Mouse (Mus musculus): ENCODE data around the gene Slc11a1.

Gene Slc11a1

GRCm38 (mm10) chr1:74353453-74354229 is 21.4 kb upstream of the Slc11a1 start:
- no peak for DNase-seq

- DNase-seq: no peak
Observed at GRCm38 (mm10) chr1:74357531-74357930, 17.5 kb upstream of the Slc11a1 start.

DNA sequence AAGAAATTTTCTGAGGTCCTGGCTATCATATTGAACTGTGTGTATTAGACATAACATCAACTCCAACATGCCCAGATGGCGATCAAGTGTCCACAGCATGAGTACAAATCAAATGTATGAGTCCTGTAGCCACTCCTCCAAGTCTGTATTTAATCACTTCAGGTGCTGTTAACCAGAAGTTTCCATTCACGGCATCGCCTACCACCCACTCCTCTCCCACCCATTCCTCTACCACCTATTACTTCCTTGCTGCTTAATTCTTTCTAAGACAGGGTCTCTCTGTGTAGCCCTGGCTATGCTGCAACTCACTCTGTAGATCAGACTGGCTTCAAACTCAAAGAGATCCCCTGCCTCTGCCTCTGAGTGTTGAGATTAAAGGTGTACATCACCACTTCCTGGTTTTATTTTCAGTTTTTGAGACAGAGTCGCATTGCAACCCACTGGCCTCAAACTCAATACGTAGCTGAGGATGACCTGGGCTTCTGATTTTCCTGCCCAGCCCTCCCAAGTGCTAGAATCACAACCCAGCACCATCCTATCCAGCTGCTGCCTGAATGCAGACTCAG is 15.0 kb upstream of the Slc11a1 start:
- DNase-seq: no peak

GRCm38 (mm10) chr1:74361812-74362211 is 13.2 kb upstream of the Slc11a1 start, which contains the start of gene Catip:
Gene Catip, plus strand, starts transcription at chr1:74362108.
- DNase-seq: peak; percentile 76 to 83

GRCm38 (mm10) chr1:74362325-74363229 is 12.4 kb upstream of the Slc11a1 start:
- DNase-seq: peak in 1 of 2 experiments; percentile 18

GRCm38 (mm10) chr1:74363437-74363836 is 11.6 kb upstream of the Slc11a1 start:
- no peak for DNase-seq

DNA sequence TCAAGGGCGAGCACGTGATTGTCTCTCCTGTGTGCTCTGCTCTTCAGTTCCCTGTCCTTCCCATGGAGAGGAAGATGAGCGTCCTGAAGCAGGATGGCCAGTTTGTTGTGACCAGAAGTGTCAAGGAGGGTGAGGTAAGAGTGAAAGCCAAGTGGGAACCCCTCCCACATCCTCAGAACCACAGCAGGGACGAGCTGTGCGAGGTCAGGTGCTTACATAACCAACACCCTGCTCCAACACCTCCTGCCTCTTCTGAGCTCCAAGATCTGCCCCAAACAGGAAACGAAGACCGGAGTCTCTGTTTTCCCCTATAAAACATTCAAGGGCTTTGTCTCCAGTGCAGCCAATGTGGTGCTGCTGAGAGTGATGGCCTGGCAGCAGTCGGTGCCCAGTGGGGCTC is 10.7 kb upstream of the Slc11a1 start:
- DNase-seq: no peak

- peak; percentile 68 to 81 for DNase-seq
Observed at GRCm38 (mm10) chr1:74367886-74368645, 6.9 kb upstream of the Slc11a1 start.

DNA sequence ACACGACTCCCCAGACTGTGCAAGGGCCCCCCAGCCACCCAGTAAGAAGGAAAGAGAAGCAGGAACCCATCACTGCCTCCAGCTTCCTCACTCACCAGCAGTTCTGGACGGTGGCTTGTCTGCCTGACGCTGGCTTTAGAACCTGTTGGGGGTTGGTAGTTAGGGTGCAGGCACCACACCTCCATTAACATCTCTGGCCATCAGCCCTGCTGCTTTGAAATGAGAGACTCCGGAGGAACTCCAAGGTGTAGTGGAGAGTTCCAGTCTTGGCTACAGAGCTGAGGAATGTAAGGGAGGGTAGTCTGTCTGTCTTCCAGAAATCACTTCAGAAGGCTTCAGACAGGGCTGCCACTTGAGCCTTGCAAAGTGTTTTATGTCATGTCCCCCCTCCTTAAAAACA is 5.0 kb upstream of the Slc11a1 start:
- DNase-seq: no peak

GRCm38 (mm10) chr1:74373372-74373771 is 1.6 kb upstream of the Slc11a1 start:
- no peak for DNase-seq

- DNase-seq: no peak
Observed at GRCm38 (mm10) chr1:74375561-74375960, 566 bp downstream of the Slc11a1 start.

DNA sequence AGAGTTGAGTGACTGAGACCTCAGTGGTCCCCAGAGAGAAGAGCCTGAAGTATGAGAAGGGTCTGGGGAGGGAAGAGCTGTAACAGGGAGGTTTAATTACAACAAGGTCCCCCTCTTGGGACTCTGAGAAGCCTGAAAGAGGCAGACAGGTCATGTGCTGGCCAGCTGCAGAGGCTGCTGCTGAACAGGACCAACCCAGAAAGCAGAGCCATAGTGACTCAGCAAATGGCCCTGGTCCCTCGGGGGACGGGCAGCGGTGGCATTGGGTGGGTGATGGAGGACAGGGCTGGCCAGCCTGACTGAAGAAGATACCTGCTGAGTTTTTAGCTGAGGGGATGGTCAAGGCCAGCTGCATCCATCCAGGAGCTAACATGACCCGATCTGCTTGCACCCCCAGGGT is 1.4 kb downstream of the Slc11a1 start:
- DNase-seq: peak in 1 of 2 experiments; percentile 34

GRCm38 (mm10) chr1:74379058-74379504 is 4.1 kb downstream of the Slc11a1 start:
- DNase-seq: no peak

GRCm38 (mm10) chr1:74380484-74380883 is 5.5 kb downstream of the Slc11a1 start:
- no peak for DNase-seq

GRCm38 (mm10) chr1:74381588-74382021 is 6.6 kb downstream of the Slc11a1 start:
- DNase-seq: no peak

DNA sequence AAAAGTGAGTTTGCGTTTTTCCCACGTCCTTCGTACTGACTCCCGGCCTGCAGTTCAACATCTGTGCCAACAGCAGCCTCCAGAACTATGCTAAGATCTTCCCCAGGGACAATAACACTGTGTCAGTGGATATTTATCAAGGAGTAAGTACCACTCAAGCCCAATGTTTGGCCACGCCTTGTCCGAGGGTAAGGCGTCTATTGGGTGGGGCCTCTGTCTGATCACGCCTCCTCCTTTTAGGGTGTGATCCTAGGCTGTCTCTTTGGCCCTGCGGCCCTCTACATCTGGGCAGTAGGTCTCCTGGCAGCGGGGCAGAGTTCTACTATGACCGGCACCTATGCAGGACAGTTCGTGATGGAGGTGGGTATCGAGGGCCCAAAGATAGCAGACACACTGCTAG is 8.4 kb downstream of the Slc11a1 start:
- DNase-seq: no peak

DNA sequence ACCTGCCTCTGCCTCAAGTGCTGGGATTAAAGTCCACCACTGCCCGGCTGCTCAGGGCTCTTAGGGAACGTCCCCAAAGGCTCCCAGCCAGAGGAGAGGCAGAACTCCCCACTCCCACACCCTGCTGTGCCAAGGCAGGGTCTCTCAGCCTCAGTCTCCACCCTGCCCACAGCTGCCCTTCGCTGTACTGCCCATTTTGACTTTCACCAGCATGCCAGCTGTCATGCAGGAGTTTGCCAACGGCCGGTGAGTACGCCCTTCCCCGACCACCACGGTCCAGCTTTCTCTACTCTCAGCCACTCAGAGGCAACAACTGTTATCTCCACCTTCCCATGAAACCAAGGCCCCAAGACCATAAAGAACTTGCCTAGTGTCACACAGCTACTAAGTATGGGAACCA is 9.5 kb downstream of the Slc11a1 start:
- DNase-seq: no peak

- DNase-seq: no peak
Observed at GRCm38 (mm10) chr1:74385064-74385463, 10.1 kb downstream of the Slc11a1 start.

DNA sequence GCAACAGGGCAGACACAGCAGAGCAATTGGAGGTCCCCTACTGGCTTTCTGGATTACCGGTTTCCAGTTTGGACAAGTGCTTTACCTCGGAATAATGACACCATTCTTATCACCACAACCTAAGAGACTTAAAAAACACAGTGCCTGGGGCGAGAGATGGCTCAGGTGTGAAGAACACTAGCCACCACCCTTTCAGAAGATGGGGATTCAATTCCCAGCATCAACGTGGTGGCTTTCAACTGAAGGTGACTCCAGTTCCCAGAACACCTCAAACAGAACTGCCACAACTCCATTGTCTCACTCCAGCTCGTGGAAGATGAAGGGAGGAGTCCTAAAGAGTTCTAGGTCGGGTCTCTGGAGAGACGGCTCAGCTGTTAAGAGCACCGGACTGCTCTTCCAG is 10.5 kb downstream of the Slc11a1 start:
- no peak for DNase-seq

DNA sequence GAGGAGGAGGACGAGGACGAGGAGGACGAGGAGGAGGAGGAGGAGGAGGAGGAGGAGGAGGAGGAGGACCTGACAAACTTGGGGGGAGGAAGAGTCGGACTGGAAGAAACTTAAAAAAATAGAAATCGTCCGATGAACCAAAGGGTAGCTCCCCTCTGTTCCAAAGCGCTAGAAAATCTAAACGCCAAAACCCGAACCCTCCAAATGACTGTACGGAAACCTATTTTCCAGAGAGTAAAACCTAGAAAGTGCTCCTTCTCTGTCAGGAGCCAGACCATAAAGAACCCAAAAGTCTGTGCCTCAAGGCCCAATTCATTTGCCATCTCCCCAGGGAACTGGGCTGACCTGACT is 11.3 kb downstream of the Slc11a1 start:
- no peak for DNase-seq

DNA sequence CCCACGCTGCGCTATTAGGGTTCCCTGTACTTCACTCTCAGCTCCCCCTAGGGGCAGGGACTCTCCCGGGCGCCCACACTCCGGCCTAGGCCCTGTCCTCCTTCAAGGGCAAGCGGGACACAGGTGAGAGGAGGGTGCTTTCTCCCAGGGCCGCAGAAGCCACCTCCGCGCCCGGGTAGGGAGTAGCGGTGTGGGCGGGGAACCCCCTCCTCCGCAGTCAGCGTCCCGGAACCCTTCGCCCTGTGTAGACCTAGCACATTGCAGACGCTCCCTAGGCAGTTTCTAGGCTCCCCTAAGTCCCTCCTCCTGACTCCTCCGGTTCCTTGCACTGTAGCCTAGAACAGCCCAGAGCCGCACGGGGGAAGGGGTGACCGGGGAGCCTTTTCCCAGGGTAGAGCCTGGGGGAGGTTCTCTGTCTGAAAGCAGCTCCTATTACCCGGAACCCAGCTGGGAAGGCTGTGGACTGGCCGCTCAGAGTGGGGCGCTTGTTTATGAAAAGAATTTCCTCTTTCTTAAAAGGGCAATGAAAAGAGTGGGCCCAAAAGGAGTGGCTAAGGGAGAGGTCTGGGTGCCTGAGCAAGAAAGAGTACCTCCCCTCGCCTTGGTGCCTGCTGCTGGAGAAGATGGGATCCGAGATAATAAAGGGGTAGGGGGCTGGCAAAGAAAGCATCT is 11.9 kb downstream of the Slc11a1 start:
- DNase-seq: peak; percentile 95 to 96

- no peak for DNase-seq
Observed at GRCm38 (mm10) chr1:74387386-74387988, 12.5 kb downstream of the Slc11a1 start.

Measured in kidney, postnatal 4 days (tissue).